Mouse (Mus musculus): ENCODE results near the gene 1700122O11Rik. TPM values are rescaled to one million over a fixed set of nuclear protein-coding genes. Genes with fewer than 3 reads are reported as not detected.

Gene 1700122O11Rik
- total and polyA plus RNA-seq, 2 experiments from 2014 or later = not detected

- Histone ChIP-seq H3K4me1 (ENCODE audit: control insufficient read depth, insufficient read depth) (peaks cover 10% of the 10 kb centered on the region), H3K27ac (ENCODE audit: low read depth) (peak overlapping the region; percentile 81), H3K4me3 (ENCODE audit: low read depth, low read length) (peak overlapping the region; percentile 47), H3K4me2 (ENCODE audit: low read depth, low read length) (peak overlapping the region; percentile 71), H3K36me3 (replicated peaks; ENCODE audit: control insufficient read depth, insufficient read depth, low read length) (no peaks in the 10 kb centered on the region), H3K9ac (replicated peaks; ENCODE audit: low read depth, low read length) (peak overlapping the region; percentile 49), H3K9me3 (replicated peaks; ENCODE audit: control insufficient read depth, low read length) (no peaks in the 10 kb centered on the region), H3K27me3 (ENCODE audit: control insufficient read depth, insufficient read depth, low read length) (no peaks in the 10 kb centered on the region)
- 3% methylated on average over 21 of the region's 21 CpGs for WGBS
- ATAC-seq (ENCODE audit: insufficient read depth, low read depth) = peak; percentile 92
- no peak for TF ChIP-seq EP300 (IDR thresholded peaks at IDR 0.05; ENCODE audit: low read depth)
- 0 out of 2 replicates have a peak, but pooled peaks have one; percentile 7 for TF ChIP-seq CTCF (IDR thresholded peaks at IDR 0.05; ENCODE audit: low read depth)
- peak; percentile 92 for DNase-seq (ENCODE audit: low spot score)
Observed at GRCm38 (mm10) chr17:48001586-48002361, 36.3 kb downstream of the 1700122O11Rik start.

DNA sequence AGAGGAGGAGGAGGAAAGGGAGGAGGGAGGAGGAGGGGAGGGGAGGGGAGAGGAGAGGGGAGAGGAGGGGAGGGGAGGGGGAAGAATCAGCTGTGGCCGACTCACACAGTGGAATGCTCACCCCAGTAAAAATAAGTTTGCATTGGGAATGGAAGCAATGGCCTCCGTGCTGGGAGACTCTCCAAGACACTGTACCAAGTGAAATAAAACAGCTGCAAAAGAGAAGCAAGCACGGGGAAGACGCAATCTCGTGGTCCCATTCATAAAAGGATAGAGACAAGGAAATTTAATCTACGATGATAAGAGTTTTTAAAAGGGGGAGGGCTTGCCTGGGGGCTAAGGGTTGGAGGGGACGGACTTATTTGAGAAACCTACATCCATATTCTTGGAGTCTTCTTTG, 36.9 kb downstream of the 1700122O11Rik start:
- Histone ChIP-seq H3K4me3 (ENCODE audit: low read depth, low read length) (peak overlapping the region; percentile 47), H3K9ac (replicated peaks; ENCODE audit: low read depth, low read length) (peak overlapping the region; percentile 49; the same call in 1 of the 2 replicates), H3K4me2 (ENCODE audit: low read depth, low read length) (peak overlapping the region; percentile 71), H3K36me3 (replicated peaks; ENCODE audit: control insufficient read depth, insufficient read depth, low read length) (no peaks in the 10 kb centered on the region), H3K9me3 (replicated peaks; ENCODE audit: control insufficient read depth, low read length) (no peaks in the 10 kb centered on the region), H3K27ac (ENCODE audit: low read depth) (peak overlapping the region; percentile 81), H3K27me3 (ENCODE audit: control insufficient read depth, insufficient read depth, low read length) (no peaks in the 10 kb centered on the region), H3K4me1 (ENCODE audit: control insufficient read depth, insufficient read depth) (peaks cover 10% of the 10 kb centered on the region)
- WGBS = 12% methylated on average over 7 of the region's 7 CpGs
- peak; percentile 30 for DNase-seq (ENCODE audit: low spot score)
- no peak for ATAC-seq (ENCODE audit: insufficient read depth, low read depth)
- no peak for TF ChIP-seq CTCF (IDR thresholded peaks at IDR 0.05; ENCODE audit: low read depth)
- no peak for TF ChIP-seq EP300 (IDR thresholded peaks at IDR 0.05; ENCODE audit: low read depth)

- peaks cover 8% of the 10 kb centered on the region for H3K4me1 ChIP-seq (ENCODE audit: control insufficient read depth, insufficient read depth)
- no peak overlapping the region for H3K4me3 ChIP-seq (ENCODE audit: low read depth, low read length)
- ATAC-seq (ENCODE audit: insufficient read depth, low read depth) = no peak
- no peak overlapping the region for H3K9ac ChIP-seq (replicated peaks; ENCODE audit: low read depth, low read length)
- no peak for DNase-seq (ENCODE audit: low spot score)
- H3K27ac ChIP-seq (ENCODE audit: low read depth) = no peak overlapping the region
- no peak overlapping the region for H3K4me2 ChIP-seq (ENCODE audit: low read depth, low read length)
- TF ChIP-seq EP300 (IDR thresholded peaks at IDR 0.05; ENCODE audit: low read depth) (no peak), CTCF (IDR thresholded peaks at IDR 0.05; ENCODE audit: low read depth) (no peak)
- H3K36me3 ChIP-seq (replicated peaks; ENCODE audit: control insufficient read depth, insufficient read depth, low read length) = no peaks in the 10 kb centered on the region
- H3K27me3 ChIP-seq (ENCODE audit: control insufficient read depth, insufficient read depth, low read length) = no peaks in the 10 kb centered on the region
- 54% methylated on average over 3 of the region's 3 CpGs for WGBS
- H3K9me3 ChIP-seq (replicated peaks; ENCODE audit: control insufficient read depth, low read length) = no peaks in the 10 kb centered on the region
Observed at GRCm38 (mm10) chr17:47999812-48000211, 38.3 kb downstream of the 1700122O11Rik start.

GRCm38 (mm10) chr17:47999403-47999802, 38.7 kb downstream of the 1700122O11Rik start:
- ATAC-seq (ENCODE audit: insufficient read depth, low read depth) = no peak
- H3K9ac ChIP-seq (replicated peaks; ENCODE audit: low read depth, low read length) = no peak overlapping the region
- H3K4me2 ChIP-seq (ENCODE audit: low read depth, low read length) = no peak overlapping the region

DNA sequence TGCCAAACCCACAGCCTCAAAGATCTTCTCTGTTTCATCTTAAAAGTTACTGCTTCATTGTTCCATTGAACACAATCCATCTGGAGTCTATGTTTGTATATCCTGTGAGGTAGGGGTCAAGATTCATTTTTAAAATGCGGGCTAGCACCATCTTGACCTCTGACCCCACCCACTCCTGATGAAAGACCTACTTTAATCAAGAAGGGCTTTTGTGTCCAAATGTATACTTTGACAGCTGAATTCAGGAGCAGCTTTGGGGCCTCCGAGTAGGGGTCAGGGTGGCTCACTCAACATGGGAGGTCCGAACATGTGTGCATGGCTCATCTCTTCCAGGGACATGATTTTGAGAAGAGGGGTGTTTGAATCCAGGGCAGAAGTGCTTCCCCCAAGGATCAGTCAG, 40.3 kb downstream of the 1700122O11Rik start:
- Histone ChIP-seq H3K4me3 (ENCODE audit: low read depth, low read length) (no peak overlapping the region), H3K9ac (replicated peaks; ENCODE audit: low read depth, low read length) (no peak overlapping the region), H3K36me3 (replicated peaks; ENCODE audit: control insufficient read depth, insufficient read depth, low read length) (no peaks in the 10 kb centered on the region), H3K27ac (ENCODE audit: low read depth) (no peak overlapping the region), H3K9me3 (replicated peaks; ENCODE audit: control insufficient read depth, low read length) (no peaks in the 10 kb centered on the region), H3K4me1 (ENCODE audit: control insufficient read depth, insufficient read depth) (0 out of 2 replicates have a peak, but pooled peaks cover 5% of the 10 kb centered on the region), H3K4me2 (ENCODE audit: low read depth, low read length) (no peak overlapping the region), H3K27me3 (ENCODE audit: control insufficient read depth, insufficient read depth, low read length) (no peaks in the 10 kb centered on the region)
- no peak for ATAC-seq (ENCODE audit: insufficient read depth, low read depth)
- no peak for DNase-seq (ENCODE audit: low spot score)
- TF ChIP-seq EP300 (IDR thresholded peaks at IDR 0.05; ENCODE audit: low read depth) = no peak
- TF ChIP-seq CTCF (IDR thresholded peaks at IDR 0.05; ENCODE audit: low read depth) = no peak
- WGBS = 76% methylated on average over 3 of the region's 3 CpGs

More at GRCm38 (mm10) chr17:47999403-47999802, 38.7 kb downstream of the 1700122O11Rik start:
- Histone ChIP-seq H3K9me3 (replicated peaks; ENCODE audit: control insufficient read depth, low read length) (no peaks in the 10 kb centered on the region), H3K27me3 (ENCODE audit: control insufficient read depth, insufficient read depth, low read length) (no peaks in the 10 kb centered on the region), H3K27ac (ENCODE audit: low read depth) (no peak overlapping the region), H3K4me1 (ENCODE audit: control insufficient read depth, insufficient read depth) (0 out of 2 replicates have a peak, but pooled peaks cover 5% of the 10 kb centered on the region), H3K36me3 (replicated peaks; ENCODE audit: control insufficient read depth, insufficient read depth, low read length) (no peaks in the 10 kb centered on the region), H3K4me3 (ENCODE audit: low read depth, low read length) (no peak overlapping the region)
- TF ChIP-seq EP300 (IDR thresholded peaks at IDR 0.05; ENCODE audit: low read depth) (no peak), CTCF (IDR thresholded peaks at IDR 0.05; ENCODE audit: low read depth) (no peak)
- no peak for DNase-seq (ENCODE audit: low spot score)
- 61% methylated on average over 6 of the region's 6 CpGs for WGBS

All from heart, postnatal 0 days (tissue).